19 mouse cellular contexts compared by ENCODE assay signal in the genomic region with DNA sequence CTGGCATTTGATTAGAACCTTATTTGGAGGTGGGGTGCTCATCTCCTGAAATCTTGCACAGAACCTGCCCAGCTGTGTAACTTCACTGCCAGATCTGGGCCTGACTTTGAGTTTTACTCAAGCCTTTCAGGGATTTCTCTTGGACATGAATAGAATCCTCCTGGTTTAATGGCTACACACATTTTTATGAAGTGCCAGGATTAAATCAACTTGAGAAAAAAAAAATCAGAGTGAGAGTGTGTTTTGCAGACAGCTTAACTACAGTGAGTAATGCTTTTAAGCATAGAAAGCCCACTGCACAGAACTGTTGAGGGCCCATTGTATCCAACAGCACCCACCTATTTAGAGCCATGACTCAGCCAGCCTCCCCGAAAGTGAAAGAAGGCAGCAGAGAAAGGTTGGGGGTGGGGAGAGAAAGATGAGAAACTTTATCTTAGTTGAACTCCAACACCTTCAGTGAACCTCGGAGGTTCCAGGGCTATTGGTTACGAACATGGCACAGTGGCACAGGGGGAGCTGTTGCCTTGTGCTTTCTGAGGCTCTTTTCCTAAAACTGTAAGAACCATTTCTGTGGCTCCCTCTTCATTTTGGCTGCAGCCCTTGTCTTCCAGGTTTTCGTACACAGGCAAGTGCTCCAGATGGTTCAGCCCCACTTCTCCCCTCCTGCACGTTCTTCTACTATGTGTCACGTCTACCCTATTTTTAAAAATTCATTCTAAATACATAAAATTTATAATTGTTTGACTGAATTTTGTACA.
DNase-seq lines count a peak whose midpoint lies in the region; TF ChIP-seq lines count a peak whose summit lies in the region.
"Had no signal": no experiment of that assay in that cellular context is flagged by ENCODE, and none has a peak within 500 bp of the region (broad histone marks: within the 10 kb centered on the region; RNA-seq: fewer than 3 reads in every experiment).

No protein-coding gene starts in this region.

- no peaks in the 10 kb centered on the region for H3K9me3 ChIP-seq in embryonic facial prominence, embryonic 10.5 days
- H3K9me3 ChIP-seq: embryonic facial prominence, embryonic 15.5 days; heart, embryonic 15.5 days; hindbrain, embryonic 12.5 days; limb, embryonic 12.5 days; liver, embryonic 13.5 days; neural tube, embryonic 13.5 days; stomach, embryonic 15.5 days had no signal

- 76% methylated on average over 6 of the region's 6 CpGs for WGBS in embryonic facial prominence, embryonic 10.5 days

- peaks cover 4% of the 10 kb centered on the region for H3K4me1 ChIP-seq in embryonic facial prominence, embryonic 10.5 days
- H3K4me1 ChIP-seq: embryonic facial prominence, embryonic 15.5 days; heart, embryonic 15.5 days; liver, embryonic 13.5 days; stomach, embryonic 15.5 days had no signal

- H3K4me3 ChIP-seq in gastrocnemius, adult 2 months = no peak overlapping the region
- no peak overlapping the region for H3K4me3 ChIP-seq in embryonic facial prominence, embryonic 10.5 days
- H3K4me3 ChIP-seq: embryonic facial prominence, embryonic 15.5 days; heart, embryonic 15.5 days; hindbrain, embryonic 12.5 days; limb, embryonic 12.5 days; liver, embryonic 13.5 days; neural tube, embryonic 13.5 days; stomach, embryonic 15.5 days had no signal

- peak overlapping the region; percentile 29; the same call in 1 of the 2 replicates for H3K27ac ChIP-seq in gastrocnemius, adult 2 months
- no peak overlapping the region for H3K27ac ChIP-seq in embryonic facial prominence, embryonic 10.5 days (replicated peaks)
- H3K27ac ChIP-seq: embryonic facial prominence, embryonic 15.5 days; heart, embryonic 15.5 days; hindbrain, embryonic 12.5 days; limb, embryonic 12.5 days; liver, embryonic 13.5 days; neural tube, embryonic 13.5 days; stomach, embryonic 15.5 days had no signal

- intact Hi-C loops in gastrocnemius, adult 2 months (cut with DNase I) = no loop called here
- intact Hi-C loops in gastrocnemius, postnatal 36 days (cut with DNase I) = no loop called here
- intact Hi-C loops in left cerebral cortex, postnatal 4 days (cut with DNase I) = no loop called here

- TF ChIP-seq CTCF in gastrocnemius, adult 2 months (IDR thresholded peaks at IDR 0.05) = no peak

- DNase-seq in gastrocnemius, adult 2 months = no peak
- no peak for DNase-seq in gastrocnemius, postnatal 36 days
- peak; percentile 30 to 47 for DNase-seq in left cerebral cortex, adult 18-20 months (ENCODE audit: low spot score in 2 of 2)
- DNase-seq in left cerebral cortex, postnatal 4 days = no peak
- peak; percentile 61 for DNase-seq in 3T3-L1 (ENCODE audit: low read depth, low spot score)
- DNase-seq in embryonic facial prominence, embryonic 10.5 days (ENCODE audit: low spot score) = peak; percentile 1
- DNase-seq in Muller cell, postnatal 12 days (ENCODE audit: inconsistent ontology term) = no peak
- no peak for DNase-seq in ovary, postnatal 10 days (ENCODE audit: low spot score)
- DNase-seq: cerebellum, adult 9-11 months; kidney, adult 8-10 months; kidney, postnatal 4 days; liver, embryonic 13.5 days; lung, postnatal 14 days had no signal

- no peaks in the 10 kb centered on the region for H3K36me3 ChIP-seq in embryonic facial prominence, embryonic 10.5 days (replicated peaks)
- H3K36me3 ChIP-seq: embryonic facial prominence, embryonic 15.5 days; heart, embryonic 15.5 days; hindbrain, embryonic 12.5 days; limb, embryonic 12.5 days; liver, embryonic 13.5 days; neural tube, embryonic 13.5 days; stomach, embryonic 15.5 days had no signal

- no peaks in the 10 kb centered on the region for H3K27me3 ChIP-seq in embryonic facial prominence, embryonic 10.5 days (replicated peaks; ENCODE audit: low read depth, poor library complexity, severe bottlenecking)
- H3K27me3 ChIP-seq: embryonic facial prominence, embryonic 15.5 days; heart, embryonic 15.5 days; hindbrain, embryonic 12.5 days; limb, embryonic 12.5 days; liver, embryonic 13.5 days; neural tube, embryonic 13.5 days; stomach, embryonic 15.5 days had no signal

Comparison
In these comparisons a context has a peak if more than half of its experiments do, and no peak if none do; other contexts are left out.
1. DNase-seq: peak in left cerebral cortex, adult 18-20 months (2 of 2), 3T3-L1 (single experiment) and embryonic facial prominence, embryonic 10.5 days (single experiment); none in gastrocnemius, adult 2 months (single experiment), gastrocnemius, postnatal 36 days (0 of 2), left cerebral cortex, postnatal 4 days (single experiment), Muller cell, postnatal 12 days (single experiment) and ovary, postnatal 10 days (single experiment).